12 mouse cellular contexts compared by ENCODE assay signal in genomic region chr11:7144369-7144768, GRCm38 (mm10). TPM values are rescaled to one million over a fixed set of nuclear protein-coding genes. Genes with fewer than 3 reads are reported as not detected.
DNase-seq lines count a peak whose midpoint lies in the region; ATAC-seq lines count a peak whose summit lies in the region.
"Had no signal": no experiment of that assay in that cellular context is flagged by ENCODE, and none has a peak within 500 bp of the region (broad histone marks: within the 10 kb centered on the region; RNA-seq: fewer than 3 reads in every experiment).

No protein-coding gene starts in this region.

- no peak overlapping the region for H3K27ac ChIP-seq in kidney, embryonic 14.5 days (ENCODE audit: low read depth, low read length)
- no peak overlapping the region for H3K27ac ChIP-seq in embryonic facial prominence, embryonic 11.5 days (replicated peaks; ENCODE audit: low read depth, low read length)
- no peak overlapping the region for H3K27ac ChIP-seq in forebrain, embryonic 16.5 days (ENCODE audit: low read length)
- H3K27ac ChIP-seq: limb, embryonic 12.5 days; neural tube, embryonic 13.5 days had no signal

- H3K4me3 ChIP-seq in kidney, embryonic 14.5 days (ENCODE audit: low read length), result no peak overlapping the region
- H3K4me3 ChIP-seq in embryonic facial prominence, embryonic 11.5 days (ENCODE audit: low read depth, low read length), result no peak overlapping the region
- no peak overlapping the region for H3K4me3 ChIP-seq in forebrain, embryonic 16.5 days (replicated peaks; ENCODE audit: low read length)
- H3K4me3 ChIP-seq: limb, embryonic 12.5 days; neural tube, embryonic 13.5 days had no signal

- no peaks in the 10 kb centered on the region for H3K27me3 ChIP-seq in kidney, embryonic 14.5 days (ENCODE audit: control insufficient read depth, insufficient read depth, low read length)
- H3K27me3 ChIP-seq in embryonic facial prominence, embryonic 11.5 days (ENCODE audit: control insufficient read depth, insufficient read depth, low read length), result no peaks in the 10 kb centered on the region
- no peaks in the 10 kb centered on the region for H3K27me3 ChIP-seq in forebrain, embryonic 16.5 days (replicated peaks; ENCODE audit: control insufficient read depth, insufficient read depth, low read length)
- H3K27me3 ChIP-seq: limb, embryonic 12.5 days; neural tube, embryonic 13.5 days had no signal

- H3K9me3 ChIP-seq in kidney, embryonic 14.5 days (ENCODE audit: control insufficient read depth, low read length), result no peaks in the 10 kb centered on the region
- no peaks in the 10 kb centered on the region for H3K9me3 ChIP-seq in embryonic facial prominence, embryonic 11.5 days (replicated peaks; ENCODE audit: control insufficient read depth, low read length)
- no peaks in the 10 kb centered on the region for H3K9me3 ChIP-seq in forebrain, embryonic 16.5 days (ENCODE audit: control insufficient read depth, low read length)
- H3K9me3 ChIP-seq: limb, embryonic 12.5 days; neural tube, embryonic 13.5 days had no signal

- no peak overlapping the region for H3K9ac ChIP-seq in kidney, embryonic 14.5 days (ENCODE audit: low read depth, low read length)
- H3K9ac ChIP-seq in embryonic facial prominence, embryonic 11.5 days (replicated peaks; ENCODE audit: low read length), result no peak overlapping the region
- no peak overlapping the region for H3K9ac ChIP-seq in forebrain, embryonic 16.5 days (replicated peaks; ENCODE audit: low read depth, low read length)
- H3K9ac ChIP-seq: limb, embryonic 12.5 days; neural tube, embryonic 13.5 days had no signal

- no peaks in the 10 kb centered on the region for H3K36me3 ChIP-seq in kidney, embryonic 14.5 days (ENCODE audit: control insufficient read depth, insufficient read depth, low read length)
- no peaks in the 10 kb centered on the region for H3K36me3 ChIP-seq in embryonic facial prominence, embryonic 11.5 days (replicated peaks; ENCODE audit: control insufficient read depth, insufficient read depth, low read depth, low read length)
- no peaks in the 10 kb centered on the region for H3K36me3 ChIP-seq in forebrain, embryonic 16.5 days (ENCODE audit: control insufficient read depth, insufficient read depth)
- H3K36me3 ChIP-seq: limb, embryonic 12.5 days had no signal

- DNase-seq in kidney, adult 11 months, result peak; percentile 51
- peak; percentile 36 for DNase-seq in R1 (ENCODE audit: low read depth, low spot score)
- DNase-seq in embryonic facial prominence, embryonic 11.5 days (ENCODE audit: low spot score), result peak; percentile 20
- DNase-seq in natural killer cell, adult 2 months (ENCODE audit: low spot score in 2 of 2), result peak; percentile 11 to 19
- no peak for DNase-seq in heart, adult 11 months
- no peak for DNase-seq in Muller cell, postnatal 12 days (ENCODE audit: inconsistent ontology term)
- DNase-seq: adrenal gland, postnatal 25 days had no signal

- no peak for ATAC-seq in kidney, embryonic 14.5 days (ENCODE audit: low FRiP score, low TSS enrichment)
- no peak for ATAC-seq in embryonic facial prominence, embryonic 11.5 days (replicated peaks; ENCODE audit: insufficient number of reproducible peaks, low FRiP score, low TSS enrichment, low read depth)
- no peak for ATAC-seq in forebrain, embryonic 16.5 days

- H3K4me1 ChIP-seq in kidney, embryonic 14.5 days (ENCODE audit: control insufficient read depth, insufficient read depth, low read length), result no peaks in the 10 kb centered on the region
- H3K4me1 ChIP-seq in embryonic facial prominence, embryonic 11.5 days (ENCODE audit: control insufficient read depth, insufficient read depth, low read length), result no peaks in the 10 kb centered on the region; the same call in 1 of the 2 replicates
- no peaks in the 10 kb centered on the region for H3K4me1 ChIP-seq in forebrain, embryonic 16.5 days (replicated peaks; ENCODE audit: control insufficient read depth, insufficient read depth, low read length)

- WGBS in kidney, embryonic 14.5 days, result 90% methylated on average over 11 of the region's 11 CpGs
- WGBS in embryonic facial prominence, embryonic 11.5 days, result 85% methylated on average over 11 of the region's 11 CpGs
- 85% methylated on average over 11 of the region's 11 CpGs for WGBS in forebrain, embryonic 16.5 days

- H3K4me2 ChIP-seq in kidney, embryonic 14.5 days (replicated peaks; ENCODE audit: low read depth, low read length), result no peak overlapping the region
- H3K4me2 ChIP-seq in embryonic facial prominence, embryonic 11.5 days (ENCODE audit: low read depth, low read length), result no peak overlapping the region
- no peak overlapping the region for H3K4me2 ChIP-seq in forebrain, embryonic 16.5 days (ENCODE audit: low read length)
- H3K4me2 ChIP-seq: limb, embryonic 12.5 days; neural tube, embryonic 13.5 days had no signal

RNA-seq across cellular contexts. Expression of gene Gm11985, which starts 44.0 kb away (rescaled TPM):
- polyA plus RNA-seq in kidney, embryonic 14.5 days (2014; fragmentation: Nextera tagmentation; extraction: Ambion mirVana), result not detected in 2 replicates
- polyA plus RNA-seq in embryonic facial prominence, embryonic 11.5 days (2014; fragmentation: Nextera tagmentation; extraction: Ambion mirVana), result not detected in 2 replicates
- polyA plus RNA-seq in forebrain, embryonic 16.5 days (2015; fragmentation: Nextera tagmentation; extraction: Ambion mirVana), result not detected in 2 replicates
- polyA plus RNA-seq: gonadal fat pad, adult 2 months; limb, embryonic 12.5 days; neural tube, embryonic 13.5 days had no signal

RNA-seq across cellular contexts. Expression of gene Igfbp1, which starts 53.2 kb away (rescaled TPM):
- polyA plus RNA-seq in kidney, embryonic 14.5 days (2014; fragmentation: Nextera tagmentation; extraction: Ambion mirVana), result 2.5 and 3.3 TPM in 2 replicates
- polyA plus RNA-seq in embryonic facial prominence, embryonic 11.5 days (2014; fragmentation: Nextera tagmentation; extraction: Ambion mirVana), result 0.27 and 0.50 TPM in 2 replicates
- polyA plus RNA-seq in forebrain, embryonic 16.5 days (2015; fragmentation: Nextera tagmentation; extraction: Ambion mirVana), result 0.23 TPM in 1 of 2 replicates, not detected in the other

Comparison
In these comparisons a context has a peak if more than half of its experiments do, and no peak if none do; other contexts are left out.
1. DNase-seq: peak in kidney, adult 11 months (single experiment), R1 (single experiment), embryonic facial prominence, embryonic 11.5 days (single experiment) and natural killer cell, adult 2 months (2 of 2); none in heart, adult 11 months (single experiment) and Muller cell, postnatal 12 days (single experiment).